Mouse (Mus musculus): Measurements from ENCODE around the gene Tes3-ps.

Gene Tes3-ps

GRCm38 (mm10) chr13:49492376-49493368 is at the start of gene Tes3-ps:
Tes3-ps (plus strand) TSS chr13:49493318.
- no peaks in the 10 kb centered on the region for H3K36me3 ChIP-seq (ENCODE audit: control insufficient read depth, insufficient read depth, low read length, poor library complexity, severe bottlenecking)
- no peak for DNase-seq (ENCODE audit: low read depth, low spot score)
- no peaks in the 10 kb centered on the region for H3K27me3 ChIP-seq (ENCODE audit: control insufficient read depth, insufficient read depth, low read length, poor library complexity, severe bottlenecking)

GRCm38 (mm10) chr13:49444451-49444850 is 48.7 kb upstream of the Tes3-ps start:
- DNase-seq (ENCODE audit: low read depth, low spot score), result no peak
- Histone ChIP-seq H3K36me3 (ENCODE audit: control insufficient read depth, insufficient read depth, low read length, poor library complexity, severe bottlenecking) (peaks cover 2% of the 10 kb centered on the region), H3K27me3 (ENCODE audit: control insufficient read depth, insufficient read depth, low read length, poor library complexity, severe bottlenecking) (no peaks in the 10 kb centered on the region)

DNA sequence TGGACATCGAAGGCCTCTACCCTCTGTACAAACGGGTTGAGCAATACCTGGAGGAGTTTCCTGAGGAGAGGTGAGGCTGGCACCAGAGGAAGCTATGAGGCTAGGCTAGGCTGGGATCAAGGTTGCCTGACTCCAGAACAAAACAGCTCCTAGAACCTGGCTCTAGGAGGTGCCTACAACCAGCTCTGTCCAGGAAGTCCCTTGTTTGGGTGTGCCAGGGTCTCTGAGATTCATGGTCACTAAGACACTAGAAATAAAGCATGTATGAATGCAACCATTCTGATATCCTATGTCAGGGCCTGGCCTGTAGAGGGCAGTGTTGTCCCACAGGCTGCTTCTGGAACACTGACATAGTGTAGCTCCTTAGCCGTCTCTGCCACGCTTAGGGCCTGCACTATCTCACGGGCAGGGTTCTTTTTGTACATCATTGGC is 43.8 kb upstream of the Tes3-ps start:
- Histone ChIP-seq H3K36me3 (ENCODE audit: control insufficient read depth, insufficient read depth, low read length, poor library complexity, severe bottlenecking) (peaks cover 3% of the 10 kb centered on the region; the same call in 1 of the 2 replicates), H3K27me3 (ENCODE audit: control insufficient read depth, insufficient read depth, low read length, poor library complexity, severe bottlenecking) (no peaks in the 10 kb centered on the region)
- DNase-seq (ENCODE audit: low read depth, low spot score), result peak; percentile 73

DNA sequence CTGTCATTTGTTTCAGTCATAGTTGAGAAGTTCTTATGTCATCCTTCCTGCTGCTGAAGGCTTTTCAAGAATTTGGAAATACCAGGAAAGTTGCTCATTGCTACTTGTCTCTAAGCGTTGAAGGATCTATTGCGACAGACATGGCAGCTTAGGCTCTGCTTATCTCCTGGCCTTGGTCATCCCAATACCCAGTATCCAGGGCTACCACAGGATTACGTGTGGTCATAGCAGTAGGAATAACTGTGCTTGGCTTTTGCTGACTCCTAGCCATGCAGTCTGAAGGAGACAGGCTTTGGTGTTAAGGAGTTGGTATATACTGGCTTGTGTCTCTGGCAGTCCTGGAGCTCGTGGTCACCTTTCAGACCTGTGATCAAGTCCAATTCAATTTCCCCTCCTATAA is 32.8 kb upstream of the Tes3-ps start:
- H3K36me3 ChIP-seq (ENCODE audit: control insufficient read depth, insufficient read depth, low read length, poor library complexity, severe bottlenecking), result peaks cover 3% of the 10 kb centered on the region
- no peaks in the 10 kb centered on the region for H3K27me3 ChIP-seq (ENCODE audit: control insufficient read depth, insufficient read depth, low read length, poor library complexity, severe bottlenecking)
- no peak for DNase-seq (ENCODE audit: low read depth, low spot score)

- Histone ChIP-seq H3K36me3 (ENCODE audit: control insufficient read depth, insufficient read depth, low read length, poor library complexity, severe bottlenecking) (peaks cover 3% of the 10 kb centered on the region), H3K27me3 (ENCODE audit: control insufficient read depth, insufficient read depth, low read length, poor library complexity, severe bottlenecking) (no peaks in the 10 kb centered on the region)
- DNase-seq (ENCODE audit: low read depth, low spot score), result no peak
Observed at GRCm38 (mm10) chr13:49460692-49461414, 32.3 kb upstream of the Tes3-ps start.

- no peaks in the 10 kb centered on the region for H3K27me3 ChIP-seq (ENCODE audit: control insufficient read depth, insufficient read depth, low read length, poor library complexity, severe bottlenecking)
- peaks cover 3% of the 10 kb centered on the region for H3K36me3 ChIP-seq (ENCODE audit: control insufficient read depth, insufficient read depth, low read length, poor library complexity, severe bottlenecking)
- DNase-seq (ENCODE audit: low read depth, low spot score), result no peak
Observed at GRCm38 (mm10) chr13:49461458-49462132, 31.5 kb upstream of the Tes3-ps start.

DNA sequence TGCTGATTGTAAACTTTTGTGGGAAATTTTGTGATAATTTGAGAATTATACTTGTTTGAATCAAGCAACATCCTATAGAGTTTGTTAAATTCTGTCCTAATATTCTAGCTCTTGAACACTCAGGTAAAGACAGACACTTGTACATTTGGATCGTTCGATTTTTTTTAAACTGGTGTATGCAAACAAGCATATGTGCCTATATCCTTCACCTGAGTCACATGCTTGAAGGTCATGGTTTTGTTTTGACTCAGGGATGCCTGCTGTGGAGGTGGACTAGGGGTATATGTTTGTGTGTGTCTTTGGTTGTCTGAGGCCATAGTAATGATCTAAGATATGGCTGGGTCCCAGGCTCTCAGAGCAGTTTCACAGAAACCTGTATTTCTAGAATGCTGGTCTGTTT is 30.2 kb upstream of the Tes3-ps start:
- peaks cover 3% of the 10 kb centered on the region for H3K36me3 ChIP-seq (ENCODE audit: control insufficient read depth, insufficient read depth, low read length, poor library complexity, severe bottlenecking)
- no peaks in the 10 kb centered on the region for H3K27me3 ChIP-seq (ENCODE audit: control insufficient read depth, insufficient read depth, low read length, poor library complexity, severe bottlenecking)
- DNase-seq (ENCODE audit: low read depth, low spot score), result no peak

GRCm38 (mm10) chr13:49465875-49466274 is 27.2 kb upstream of the Tes3-ps start:
- peaks cover 3% of the 10 kb centered on the region for H3K36me3 ChIP-seq (ENCODE audit: control insufficient read depth, insufficient read depth, low read length, poor library complexity, severe bottlenecking)
- DNase-seq (ENCODE audit: low read depth, low spot score), result no peak

GRCm38 (mm10) chr13:49466393-49467075 is 26.6 kb upstream of the Tes3-ps start:
- Histone ChIP-seq H3K27me3 (ENCODE audit: control insufficient read depth, insufficient read depth, low read length, poor library complexity, severe bottlenecking) (no peaks in the 10 kb centered on the region), H3K36me3 (ENCODE audit: control insufficient read depth, insufficient read depth, low read length, poor library complexity, severe bottlenecking) (peaks cover 3% of the 10 kb centered on the region)
- no peak for DNase-seq (ENCODE audit: low read depth, low spot score)

More at GRCm38 (mm10) chr13:49465875-49466274, 27.2 kb upstream of the Tes3-ps start:
- H3K27me3 ChIP-seq (ENCODE audit: control insufficient read depth, insufficient read depth, low read length, poor library complexity, severe bottlenecking), result no peaks in the 10 kb centered on the region

DNA sequence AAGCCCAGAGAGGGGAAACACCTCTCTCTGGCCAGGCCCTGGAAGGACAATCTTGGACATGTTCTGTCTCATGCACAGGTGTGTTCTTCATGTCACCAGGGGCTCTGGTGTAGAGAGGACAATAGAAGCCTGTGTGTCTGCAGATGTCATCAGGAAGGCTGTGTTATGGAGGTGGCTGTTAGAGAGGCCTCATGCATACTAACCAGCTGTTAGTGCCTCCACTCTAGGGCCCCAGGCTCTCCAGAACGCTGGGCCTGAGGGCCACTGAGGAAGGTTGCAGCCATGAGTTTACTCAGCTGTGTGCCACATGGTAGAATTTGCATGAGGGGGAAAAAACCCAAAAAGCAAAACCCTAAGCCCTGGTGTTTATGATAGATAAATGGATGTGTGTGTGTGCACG is 25.5 kb upstream of the Tes3-ps start:
- DNase-seq (ENCODE audit: low read depth, low spot score), result no peak
- no peaks in the 10 kb centered on the region for H3K27me3 ChIP-seq (ENCODE audit: control insufficient read depth, insufficient read depth, low read length, poor library complexity, severe bottlenecking)
- no peaks in the 10 kb centered on the region for H3K36me3 ChIP-seq (ENCODE audit: control insufficient read depth, insufficient read depth, low read length, poor library complexity, severe bottlenecking)

DNA sequence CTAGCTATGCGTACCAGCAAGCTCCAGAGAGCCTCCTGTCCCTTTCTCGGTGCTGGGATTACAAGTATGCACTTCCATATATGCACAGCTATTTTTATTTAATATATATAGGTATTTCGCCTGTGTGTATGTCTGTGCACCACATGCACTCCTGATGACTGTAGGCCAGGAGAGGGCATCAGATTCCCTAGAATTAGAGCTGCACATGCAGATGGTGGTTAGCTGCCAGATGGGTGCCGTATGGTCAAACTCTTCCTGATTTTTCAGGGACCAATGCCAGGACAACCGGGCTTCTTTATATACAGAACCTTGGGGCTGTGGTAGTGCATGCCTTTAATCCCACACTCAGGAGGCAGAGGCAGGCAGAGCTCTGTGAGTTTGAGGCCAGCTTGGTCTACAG is 24.1 kb upstream of the Tes3-ps start:
- Histone ChIP-seq H3K36me3 (ENCODE audit: control insufficient read depth, insufficient read depth, low read length, poor library complexity, severe bottlenecking) (no peaks in the 10 kb centered on the region), H3K27me3 (ENCODE audit: control insufficient read depth, insufficient read depth, low read length, poor library complexity, severe bottlenecking) (no peaks in the 10 kb centered on the region)
- DNase-seq (ENCODE audit: low read depth, low spot score), result no peak

GRCm38 (mm10) chr13:49470319-49470718 is 22.8 kb upstream of the Tes3-ps start:
- Histone ChIP-seq H3K36me3 (ENCODE audit: control insufficient read depth, insufficient read depth, low read length, poor library complexity, severe bottlenecking) (no peaks in the 10 kb centered on the region), H3K27me3 (ENCODE audit: control insufficient read depth, insufficient read depth, low read length, poor library complexity, severe bottlenecking) (no peaks in the 10 kb centered on the region)
- no peak for DNase-seq (ENCODE audit: low read depth, low spot score)

- Histone ChIP-seq H3K27me3 (ENCODE audit: control insufficient read depth, insufficient read depth, low read length, poor library complexity, severe bottlenecking) (no peaks in the 10 kb centered on the region), H3K36me3 (ENCODE audit: control insufficient read depth, insufficient read depth, low read length, poor library complexity, severe bottlenecking) (no peaks in the 10 kb centered on the region)
- no peak for DNase-seq (ENCODE audit: low read depth, low spot score)
Observed at GRCm38 (mm10) chr13:49470806-49471205, 22.3 kb upstream of the Tes3-ps start.

DNA sequence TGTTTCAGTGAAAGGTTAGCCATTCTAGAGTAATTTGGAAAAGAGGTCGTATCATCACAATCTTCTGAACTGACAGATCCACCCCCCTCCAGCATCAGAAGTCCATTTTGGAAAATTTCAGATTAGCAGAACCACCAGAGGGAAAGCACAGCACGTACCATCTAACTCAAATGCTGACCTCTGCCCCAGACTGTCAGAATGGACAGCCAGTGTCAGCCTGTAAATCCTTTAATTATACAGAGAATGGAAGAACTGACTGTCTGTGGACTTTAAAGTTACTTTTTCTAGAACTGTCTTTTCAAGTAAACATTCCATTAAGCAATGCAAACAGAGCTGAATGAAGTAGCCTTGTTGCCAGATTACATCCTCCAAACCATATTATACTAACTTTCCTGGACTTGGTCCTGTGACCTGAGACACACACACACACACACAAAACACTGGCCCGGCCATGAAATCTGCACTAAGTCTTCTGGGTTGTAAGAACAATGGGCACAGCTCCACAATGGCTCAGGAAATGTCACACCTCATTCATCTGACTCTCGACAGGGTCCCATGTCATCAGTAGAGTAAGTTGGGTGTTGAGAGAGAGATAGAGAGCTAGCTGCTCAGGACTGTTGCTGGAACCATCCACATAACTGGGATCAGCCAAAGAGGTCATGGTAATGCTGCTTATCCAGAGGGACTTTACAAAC is 21.0 kb upstream of the Tes3-ps start:
- Histone ChIP-seq H3K27me3 (ENCODE audit: control insufficient read depth, insufficient read depth, low read length, poor library complexity, severe bottlenecking) (no peaks in the 10 kb centered on the region), H3K36me3 (ENCODE audit: control insufficient read depth, insufficient read depth, low read length, poor library complexity, severe bottlenecking) (no peaks in the 10 kb centered on the region)
- no peak for DNase-seq (ENCODE audit: low read depth, low spot score)
